Mouse (Mus musculus): Measurements from ENCODE around the gene Ctsw.

DNA sequence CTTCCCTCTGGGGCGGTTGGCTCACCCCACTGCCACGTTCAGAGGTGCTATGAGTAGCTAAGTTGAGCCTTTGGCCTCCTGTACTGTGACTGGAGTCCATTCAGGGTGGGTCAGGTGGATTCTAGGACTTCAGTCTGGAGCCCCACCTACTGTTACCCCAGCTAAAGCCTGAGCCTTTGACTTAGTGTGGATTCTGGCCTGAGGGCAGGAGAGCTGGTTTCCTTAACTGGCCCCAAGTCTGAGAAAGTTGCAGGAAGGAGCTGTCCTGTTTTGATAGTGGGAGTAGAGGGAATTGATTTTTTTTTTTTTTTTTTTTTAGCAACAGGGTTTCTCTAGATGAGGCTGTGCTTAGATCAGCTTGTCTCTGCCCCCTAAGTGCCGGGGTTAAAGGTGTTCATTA lies 26.0 kb upstream of the Ctsw start:
- no peak for TF ChIP-seq POLR2A (IDR thresholded peaks at IDR 0.05; ENCODE audit: control insufficient read depth, low read depth, low read length)
- TF ChIP-seq CTCF (IDR thresholded peaks at IDR 0.05; ENCODE audit: control insufficient read depth, insufficient read depth, insufficient replicate concordance, low read depth, low read length) = no peak

Measured in testis, adult 2 months (tissue).